Mouse (Mus musculus) embryo, embryonic 11.5 days (tissue): Measurements from ENCODE around the gene Cdk17.
A peak's percentile ranks its signal among the peaks of the same experiment; 100 is the strongest.
"Not testable (repeated sequence)": the region's sequence is repeated elsewhere in the genome, so short reads cannot be mapped to it uniquely, and the experiment has no call there.

Experiments
- DNase-seq: peaks from one replicate; pipeline ENCODE4 v3.0.0-alpha.2; 2012; ENCODE audit warnings: low read depth, low spot score

Cdk17 gene

DNA sequence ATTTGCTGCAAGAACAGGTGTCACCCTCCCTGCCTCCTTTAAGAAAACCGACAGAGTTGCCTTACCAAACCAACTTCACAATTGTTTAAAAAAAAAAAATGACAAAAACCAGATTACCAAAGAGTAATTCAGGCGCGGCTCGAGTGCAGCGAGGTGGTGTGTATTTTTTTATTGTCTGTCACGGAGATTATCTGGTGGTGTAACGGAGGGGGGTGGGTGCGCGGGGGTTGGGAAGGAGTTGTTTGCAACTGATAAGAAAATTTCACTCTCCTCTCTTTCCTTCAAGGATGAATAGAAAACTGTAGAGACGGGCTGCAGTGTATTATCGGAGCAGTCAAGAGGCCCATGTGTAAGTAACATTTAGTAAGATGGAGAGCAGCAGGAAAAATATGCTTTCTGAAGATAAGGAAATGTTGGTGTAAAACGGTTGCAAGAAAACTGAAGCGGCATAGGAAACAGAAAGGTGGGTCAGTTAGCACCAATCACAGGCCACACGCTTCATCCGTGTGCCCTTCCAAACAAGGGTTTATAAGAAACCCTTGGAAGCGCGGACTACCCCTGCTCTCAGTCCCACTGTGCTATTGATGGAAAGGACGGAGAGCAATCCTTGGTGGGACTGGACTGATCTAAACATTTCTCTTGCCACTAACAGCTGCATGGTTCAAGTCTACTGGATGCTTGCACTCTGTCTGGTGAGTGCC, 17.2 kb upstream of the Cdk17 start:
- no peak for DNase-seq

DNA sequence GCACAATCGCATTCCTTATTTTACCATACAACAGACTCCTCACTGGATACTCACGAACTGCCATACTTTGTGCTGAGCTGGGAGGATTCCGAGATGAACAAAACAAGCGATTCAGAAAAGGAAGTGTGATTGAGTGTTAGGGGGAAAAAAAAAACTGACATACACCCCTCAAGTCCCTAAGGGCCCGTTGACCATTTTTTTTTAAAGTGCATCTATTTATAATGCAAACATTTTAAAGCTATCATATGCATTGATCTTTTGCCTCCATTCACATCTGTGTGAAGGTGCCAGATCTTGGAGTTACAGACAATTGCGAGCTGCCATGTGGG, 16.7 kb upstream of the Cdk17 start:
- no peak for DNase-seq

- no peak for DNase-seq
These were observed 16.1 kb upstream of the Cdk17 start for GRCm38 (mm10) chr10:93144579-93144978.

GRCm38 (mm10) chr10:93145088-93145487, 15.6 kb upstream of the Cdk17 start:
- DNase-seq: no peak

GRCm38 (mm10) chr10:93146601-93147000, 14.1 kb upstream of the Cdk17 start:
- DNase-seq: no peak

DNA sequence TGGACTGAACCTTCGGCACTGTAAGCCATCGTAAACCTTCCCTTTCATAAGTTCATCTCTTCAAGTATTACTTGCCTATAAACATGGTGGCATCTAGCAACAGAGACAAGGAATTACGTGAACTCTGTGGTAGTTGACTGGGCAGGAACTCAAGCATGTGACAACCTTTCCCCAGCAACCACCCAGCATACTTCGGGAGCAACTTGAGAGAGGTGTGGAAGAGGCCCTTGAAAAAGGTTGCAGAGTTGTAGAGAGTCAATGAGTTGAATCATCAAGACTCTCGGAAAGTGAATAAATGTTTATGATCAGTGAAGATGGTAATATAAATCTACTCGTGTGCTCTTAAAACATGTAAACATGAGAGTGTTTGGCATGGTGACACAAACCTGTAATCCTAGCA, 13.0 kb upstream of the Cdk17 start:
- DNase-seq: no peak

DNA sequence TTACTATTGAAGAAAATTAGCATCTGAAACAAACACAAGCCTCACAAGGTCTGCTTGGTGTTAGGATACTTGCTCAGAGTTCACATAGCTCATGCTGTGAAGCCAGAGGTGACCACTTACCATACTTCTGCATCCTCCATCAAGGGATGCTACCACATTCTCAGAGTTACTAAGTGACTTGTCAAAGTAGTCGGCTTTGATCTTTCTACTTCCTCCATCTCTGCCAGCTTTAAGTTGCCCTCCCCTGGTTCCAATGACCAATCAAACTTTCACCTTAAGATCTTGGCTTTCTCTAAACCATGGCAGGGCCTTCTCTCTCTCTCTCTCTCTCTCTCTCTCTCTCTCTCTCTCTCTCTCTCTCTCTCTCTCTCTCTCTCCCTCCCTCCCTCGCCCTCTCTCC, 11.1 kb upstream of the Cdk17 start:
- DNase-seq: no peak

- no peak for DNase-seq
These were observed 8.9 kb upstream of the Cdk17 start for GRCm38 (mm10) chr10:93151775-93152174.

DNA sequence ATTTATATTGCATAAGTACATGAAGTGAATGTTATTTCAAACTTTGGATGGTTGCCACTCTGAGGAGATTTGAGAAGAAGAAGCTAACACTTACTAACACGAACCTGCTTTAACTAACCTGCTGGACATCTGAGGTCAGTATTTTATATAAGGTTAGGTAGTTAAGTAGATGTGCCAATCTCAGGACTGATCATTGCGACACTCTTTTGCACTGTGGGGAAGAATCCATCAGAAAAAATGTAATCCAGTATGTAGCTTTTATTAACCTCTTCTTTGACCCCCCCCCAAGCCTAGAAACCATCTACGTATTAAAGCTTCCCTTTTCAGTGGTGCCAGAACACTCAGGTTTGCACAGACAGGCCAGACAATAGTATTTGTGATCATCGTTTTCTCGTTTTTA, 8.0 kb upstream of the Cdk17 start:
- no peak for DNase-seq

- not testable (repeated sequence) for DNase-seq
These were observed 7.3 kb upstream of the Cdk17 start for GRCm38 (mm10) chr10:93153404-93153803.

- DNase-seq: no peak
These were observed 801 bp upstream of the Cdk17 start for GRCm38 (mm10) chr10:93159651-93160496.

DNA sequence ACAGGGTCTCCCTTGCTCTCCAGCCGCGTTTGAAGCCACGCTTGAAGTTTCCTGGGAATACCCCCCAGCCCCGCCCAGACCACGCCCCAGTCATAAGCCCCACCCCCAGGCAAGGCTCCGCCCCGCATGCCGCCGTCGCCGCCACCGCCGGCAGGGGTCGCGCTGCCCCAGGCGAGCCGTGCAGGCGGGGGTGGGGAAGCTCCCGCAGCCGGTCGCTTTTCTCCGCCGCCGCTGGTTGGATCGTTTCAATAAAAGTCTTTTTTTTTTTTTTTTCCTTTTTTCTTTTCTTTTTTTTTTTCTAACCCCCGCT, 223 bp upstream of the Cdk17 start:
- peak; percentile 78 for DNase-seq

GRCm38 (mm10) chr10:93161511-93162275, 1.0 kb downstream of the Cdk17 start:
- DNase-seq: no peak

DNA sequence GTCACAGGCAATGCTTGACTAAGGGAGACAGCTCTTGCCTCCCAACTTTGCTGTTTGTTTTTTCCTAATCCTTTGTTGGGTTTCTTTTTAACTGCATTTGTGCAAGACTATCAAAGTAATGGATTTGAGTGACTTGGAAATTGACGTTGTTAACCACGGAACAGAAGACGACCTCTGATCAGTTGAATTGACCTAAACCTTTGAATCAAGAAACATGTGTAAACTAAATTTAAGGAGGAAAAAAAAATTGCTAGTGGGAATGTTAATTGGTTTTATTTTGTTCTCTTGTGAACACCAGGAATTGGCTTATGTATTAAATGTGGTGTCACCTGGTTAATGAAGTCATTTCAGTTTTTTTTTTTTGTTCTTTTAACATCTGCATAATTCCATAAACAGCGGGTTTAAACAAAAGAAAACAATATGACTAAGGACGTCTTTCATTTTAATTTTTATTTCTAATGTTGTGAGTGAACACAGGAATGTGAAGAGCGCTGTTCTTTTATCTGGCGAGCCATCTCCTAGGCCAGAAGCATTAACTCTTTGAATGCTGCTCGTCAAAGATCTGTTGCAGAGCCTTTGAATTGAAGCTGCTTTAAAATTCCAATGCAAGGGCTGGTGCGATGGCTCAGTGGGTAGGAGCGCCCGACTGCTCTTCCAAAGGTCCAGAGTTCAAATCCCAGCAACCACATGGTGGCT, 1.7 kb downstream of the Cdk17 start:
- no peak for DNase-seq

GRCm38 (mm10) chr10:93162972-93163660, 2.4 kb downstream of the Cdk17 start:
- no peak for DNase-seq

DNA sequence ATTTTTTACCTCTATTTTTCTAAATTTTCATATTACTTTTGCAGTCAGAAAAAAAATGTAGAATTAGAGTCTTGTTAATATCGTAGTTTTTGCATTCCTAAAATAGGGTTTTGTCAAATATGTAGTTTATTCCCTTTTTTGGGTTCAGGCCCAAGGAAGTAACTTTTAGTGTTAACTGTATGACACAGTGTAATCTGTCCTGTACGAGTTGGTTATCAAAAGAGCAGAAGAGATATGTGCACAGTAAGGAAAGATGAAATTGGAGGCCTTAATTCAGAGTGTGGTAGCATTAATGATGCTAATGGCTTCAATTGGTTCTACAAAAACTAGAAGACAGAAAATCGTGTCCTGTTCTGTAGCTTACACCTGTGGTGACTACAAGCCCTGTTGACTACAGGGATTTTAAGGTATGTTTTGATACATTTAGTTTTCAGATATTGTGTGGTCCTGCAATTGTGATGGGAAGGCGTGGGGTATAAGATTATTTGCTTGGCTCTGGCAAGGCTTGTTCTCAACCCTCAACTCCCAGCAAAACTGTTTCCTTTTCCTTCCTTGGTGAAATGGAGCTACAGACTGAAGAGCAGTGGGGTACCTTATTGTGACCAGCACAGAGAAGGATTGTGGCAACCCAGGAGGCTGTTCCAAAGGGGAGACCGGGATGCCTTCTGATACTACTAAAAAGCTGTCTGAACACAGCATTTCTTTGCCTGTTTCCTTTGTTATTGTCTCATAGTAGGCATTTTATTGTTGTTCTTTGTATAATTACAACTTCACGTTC, 3.2 kb downstream of the Cdk17 start:
- DNase-seq: no peak

GRCm38 (mm10) chr10:93165416-93166381, 5.0 kb downstream of the Cdk17 start:
- no peak for DNase-seq

- DNase-seq: no peak
These were observed 5.7 kb downstream of the Cdk17 start for GRCm38 (mm10) chr10:93166382-93166769.

DNA sequence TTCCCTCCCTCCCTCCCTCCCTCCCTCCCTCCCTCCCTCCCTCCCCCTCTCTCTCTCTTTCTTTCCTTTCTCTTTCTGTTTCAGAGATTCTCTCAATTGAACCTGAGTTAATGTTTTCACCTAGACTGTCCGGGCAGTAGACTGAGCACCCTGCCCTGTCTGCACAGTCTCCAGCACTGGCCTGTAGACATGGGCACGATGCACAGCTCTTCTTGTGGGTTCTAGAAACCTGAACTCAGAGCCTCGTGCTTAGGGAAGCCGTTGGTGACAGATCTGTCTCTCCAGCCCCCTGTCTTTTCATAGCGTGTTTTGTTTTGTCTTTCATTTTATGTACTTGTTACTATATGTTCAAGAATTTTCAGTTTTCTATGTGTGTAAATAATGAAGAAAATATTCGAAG, 6.6 kb downstream of the Cdk17 start:
- no peak for DNase-seq

DNA sequence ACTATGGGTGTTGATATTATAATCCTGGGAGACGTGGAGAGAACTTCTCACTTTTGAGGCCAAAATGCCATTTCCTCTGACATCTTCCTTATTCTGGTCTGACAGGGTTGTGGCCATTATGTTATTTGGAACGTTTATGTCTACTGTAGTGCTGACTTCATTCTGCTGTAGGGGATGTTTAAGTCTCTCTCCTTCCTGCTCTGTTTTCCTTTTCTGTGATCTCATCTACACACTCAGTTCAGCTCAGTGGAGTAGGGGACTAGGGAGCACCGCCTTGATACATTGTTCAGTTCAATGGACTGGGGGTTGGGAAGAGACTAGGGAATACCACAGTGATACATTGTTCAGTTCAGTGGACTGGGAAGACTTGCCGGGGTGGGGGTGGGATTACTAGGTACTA, 7.4 kb downstream of the Cdk17 start:
- DNase-seq: no peak
